Mouse (Mus musculus) testis, adult 2 months (tissue): ENCODE data around the gene Nr4a3.

Experiments used
- CTCF ChIP-seq: fragments of 200-500 bp; IDR thresholded peaks from 2 replicates; pipeline ENCODE4 v1.5.1; 2012; ENCODE audit warnings: low read depth, mild to moderate bottlenecking, inconsistent platforms, low read length, moderate library complexity; ENCODE audit not compliant: control insufficient read depth, insufficient read depth, insufficient replicate concordance
- POLR2A ChIP-seq: fragments of 200-500 bp; IDR thresholded peaks from 2 replicates; pipeline ENCODE4 v1.6.1; 2012; ENCODE audit warnings: low read depth, mild to moderate bottlenecking, inconsistent platforms, low read length, moderate library complexity; ENCODE audit not compliant: control insufficient read depth

DNA sequence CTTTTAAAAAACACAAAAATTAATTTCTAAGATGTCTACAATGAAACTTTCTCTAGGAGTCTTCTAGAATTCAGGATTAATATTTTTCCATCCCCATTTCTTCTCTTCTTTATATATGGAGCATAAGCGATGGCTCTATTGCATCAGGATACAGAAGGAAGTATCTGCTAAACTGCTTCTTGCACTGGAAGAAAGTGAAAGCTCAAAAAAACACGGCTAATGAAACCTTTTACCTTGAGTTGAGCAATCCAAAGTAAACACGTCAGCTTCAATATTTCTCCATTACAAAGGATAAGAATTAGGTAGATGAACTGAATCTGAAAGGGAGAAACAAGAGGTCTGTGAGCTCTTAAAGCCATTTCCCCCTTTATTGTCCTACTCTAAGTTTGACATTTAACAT lies 87.8 kb downstream of the Nr4a3 start:
- TF ChIP-seq CTCF: no peak
- TF ChIP-seq POLR2A: no peak
